Mouse (Mus musculus) intestine, embryonic 14.5 days (tissue): ENCODE data around the gene Erc2. TPM values are rescaled to one million over a fixed set of nuclear protein-coding genes. Genes with fewer than 3 reads are reported as not detected.

Experiments
- ATAC-seq: fragments of 200-750 bp; cut with Nextera tagmentation; replicated peaks from 2 replicates; pipeline ENCODE4 v1.8.0; 2017; ENCODE audit warnings: low read depth, moderate number of reproducible peaks, moderate TSS enrichment, moderate library complexity; ENCODE audit not compliant: low FRiP score, low TSS enrichment
- DNase-seq: peaks from one replicate; pipeline ENCODE4 v3.0.0-alpha.2; 2018; ENCODE audit warnings: low spot score
- H3K27ac ChIP-seq: fragments of 300-500 bp; sonication (generic); 2 replicates; pipeline ENCODE4 v1.5.1; 2014; ENCODE audit warnings: low read depth, mild to moderate bottlenecking, control low read depth
- H3K27me3 ChIP-seq: fragments of 300-500 bp; sonication (generic); replicated peaks from 2 replicates; pipeline ENCODE4 v1.6.1; 2014; ENCODE audit warnings: low read length, control low read depth; ENCODE audit not compliant: control insufficient read depth, insufficient read depth
- H3K36me3 ChIP-seq: fragments of 300-500 bp; sonication (generic); 2 replicates; pipeline ENCODE4 v1.6.1; 2014; ENCODE audit warnings: low read length, control low read depth; ENCODE audit not compliant: control insufficient read depth, insufficient read depth
- H3K4me1 ChIP-seq: fragments of 300-500 bp; sonication (generic); replicated peaks from 2 replicates; pipeline ENCODE4 v1.6.1; 2014; ENCODE audit warnings: low read length, control low read depth, mixed read lengths; ENCODE audit not compliant: control insufficient read depth, insufficient read depth
- H3K4me2 ChIP-seq: fragments of 300-500 bp; sonication (generic); 2 replicates; pipeline ENCODE4 v1.6.1; 2014; ENCODE audit warnings: low read length
- H3K4me3 ChIP-seq: fragments of 300-500 bp; sonication (generic); 2 replicates; pipeline ENCODE4 v1.5.1; 2014; ENCODE audit warnings: low read depth, low read length, control low read depth, mixed read lengths
- H3K9ac ChIP-seq: fragments of 300-500 bp; sonication (generic); 2 replicates; pipeline ENCODE4 v1.6.1; 2014; ENCODE audit warnings: mild to moderate bottlenecking, low read length
- H3K9me3 ChIP-seq: fragments of 300-500 bp; sonication (generic); 2 replicates; pipeline ENCODE4 v1.6.1; 2016; ENCODE audit warnings: low read length, control low read depth; ENCODE audit not compliant: control insufficient read depth
- WGBS: fragments of 180-500 bp; shearing (Covaris S2); extraction: QIAGEN DNeasy Blood & Tissue Kit; methylation state at CpG from one replicate; pipeline ENCODE4 v1.1.7; 2014; 5-methylcytosine and 5-hydroxymethylcytosine counted together
- polyA plus RNA-seq: library from polyadenylated mRNA; unstranded; fragments of >200 nt; fragmentation: Nextera tagmentation; extraction: Ambion mirVana; gene quantifications from 2 replicates; pipeline ENCODE4 v1.2.1, GENCODE M21; 2014

Erc2 gene
- polyA plus RNA-seq, 1 experiment from 2014 or later: 7.8 TPM

- Histone ChIP-seq H3K27me3 (peaks cover 16% of the 10 kb centered on the region), H3K9me3 (no peaks in the 10 kb centered on the region), H3K4me3 (peak overlapping the region; percentile 82), H3K4me1 (peaks cover 2% of the 10 kb centered on the region; the same call in 1 of the 2 replicates), H3K36me3 (peaks cover 20% of the 10 kb centered on the region), H3K9ac (peak overlapping the region; percentile 91), H3K27ac (peak overlapping the region; percentile 98), H3K4me2 (peak overlapping the region; percentile 64)
- 2% methylated on average over 47 of the region's 47 CpGs for WGBS
- ATAC-seq: no peak
- peak; percentile 86 for DNase-seq
Observed at GRCm38 (mm10) chr14:28509441-28510340, 887.5 kb downstream of the Erc2 start.

GRCm38 (mm10) chr14:28510341-28511028 is 888.3 kb downstream of the Erc2 start:
- peak; percentile 82 for DNase-seq
- ATAC-seq: no peak
- WGBS: 6% methylated on average over 29 of the region's 29 CpGs
- Histone ChIP-seq H3K4me1 (peaks cover 2% of the 10 kb centered on the region; the same call in 1 of the 2 replicates), H3K9ac (peak overlapping the region; percentile 91), H3K4me2 (peak overlapping the region; percentile 64), H3K9me3 (no peaks in the 10 kb centered on the region), H3K27me3 (peaks cover 16% of the 10 kb centered on the region), H3K27ac (peak overlapping the region; percentile 98), H3K4me3 (peak overlapping the region; percentile 82), H3K36me3 (peaks cover 28% of the 10 kb centered on the region)

GRCm38 (mm10) chr14:28511029-28511651 is 888.9 kb downstream of the Erc2 start:
- Histone ChIP-seq H3K9ac (peak overlapping the region; percentile 91), H3K4me3 (peak overlapping the region; percentile 82), H3K36me3 (peaks cover 32% of the 10 kb centered on the region), H3K27ac (peak overlapping the region; percentile 98; the same call in 1 of the 2 replicates), H3K4me2 (peak overlapping the region; percentile 64), H3K27me3 (peaks cover 16% of the 10 kb centered on the region), H3K9me3 (no peaks in the 10 kb centered on the region), H3K4me1 (peaks cover 2% of the 10 kb centered on the region; the same call in 1 of the 2 replicates)
- WGBS: 2% methylated on average over 41 of the region's 41 CpGs
- ATAC-seq (no peak), DNase-seq (peak; percentile 75)

GRCm38 (mm10) chr14:28512805-28513590 is 890.8 kb downstream of the Erc2 start:
- no peak overlapping the region for H3K9ac ChIP-seq
- no peak overlapping the region; the same call in 1 of the 2 replicates for H3K4me3 ChIP-seq
- WGBS: 80% methylated on average over 5 of the region's 5 CpGs
- H3K27ac ChIP-seq: no peak overlapping the region
- H3K36me3 ChIP-seq: peaks cover 40% of the 10 kb centered on the region
- H3K27me3 ChIP-seq: peaks cover 16% of the 10 kb centered on the region
- peak overlapping the region; percentile 64 for H3K4me2 ChIP-seq
- H3K4me1 ChIP-seq: peaks cover 2% of the 10 kb centered on the region; the same call in 1 of the 2 replicates
- H3K9me3 ChIP-seq: no peaks in the 10 kb centered on the region
- no peak for DNase-seq
- no peak for ATAC-seq

- Histone ChIP-seq H3K9ac (no peak overlapping the region), H3K4me2 (peak overlapping the region; percentile 6; the same call in 1 of the 2 replicates), H3K27ac (no peak overlapping the region), H3K36me3 (peaks cover 47% of the 10 kb centered on the region), H3K9me3 (no peaks in the 10 kb centered on the region), H3K4me3 (0 out of 2 replicates have a peak overlapping the region, but pooled peaks have one; percentile 0), H3K27me3 (peaks cover 8% of the 10 kb centered on the region), H3K4me1 (peaks cover 2% of the 10 kb centered on the region; the same call in 1 of the 2 replicates)
- whole genome bisulfite sequencing: 59% methylated on average over 2 of the region's 2 CpGs
- ATAC-seq (no peak), DNase-seq (no peak)
Observed at GRCm38 (mm10) chr14:28514171-28514570, 891.9 kb downstream of the Erc2 start.

- Histone ChIP-seq H3K27me3 (peaks cover 3% of the 10 kb centered on the region; the same call in 1 of the 2 replicates), H3K9me3 (no peaks in the 10 kb centered on the region), H3K27ac (no peak overlapping the region), H3K9ac (no peak overlapping the region), H3K4me3 (no peak overlapping the region), H3K36me3 (peaks cover 57% of the 10 kb centered on the region), H3K4me2 (no peak overlapping the region), H3K4me1 (0 out of 2 replicates have a peak, but pooled peaks cover 2% of the 10 kb centered on the region)
- 63% methylated on average over 6 of the region's 6 CpGs for WGBS
- ATAC-seq (no peak), DNase-seq (no peak)
Observed at GRCm38 (mm10) chr14:28515331-28515730, 893.1 kb downstream of the Erc2 start.

- 76% methylated on average over 39 of the region's 39 CpGs for WGBS
- DNase-seq (no peak), ATAC-seq (no peak)
- H3K4me2 ChIP-seq: no peak overlapping the region
- no peak overlapping the region for H3K4me3 ChIP-seq
- no peak overlapping the region for H3K27ac ChIP-seq
- no peaks in the 10 kb centered on the region for H3K9me3 ChIP-seq
- H3K4me1 ChIP-seq: 0 out of 2 replicates have a peak, but pooled peaks cover 2% of the 10 kb centered on the region
- H3K36me3 ChIP-seq: peaks cover 71% of the 10 kb centered on the region
- H3K9ac ChIP-seq: no peak overlapping the region
- H3K27me3 ChIP-seq: 0 out of 2 replicates have a peak, but pooled peaks cover 3% of the 10 kb centered on the region
Observed at GRCm38 (mm10) chr14:28517631-28518560, 895.7 kb downstream of the Erc2 start.
